Mouse (Mus musculus) stomach, postnatal 0 days (tissue): ENCODE measurements around the gene Fam118a. TPM values are rescaled to one million over a fixed set of nuclear protein-coding genes. Genes with fewer than 3 reads are reported as not detected.
A peak's percentile ranks its signal among the peaks of the same experiment; 100 is the strongest.

Source experiments
- ATAC-seq: fragments of 200-750 bp; cut with Nextera tagmentation; 2 replicates; pipeline ENCODE4 v1.8.0; 2017; ENCODE audit not compliant: low FRiP score, low TSS enrichment
- DNase-seq: peaks from one replicate; pipeline ENCODE4 v3.0.0-alpha.2; 2016; ENCODE audit warnings: low spot score
- H3K27ac ChIP-seq: fragments of 300-500 bp; sonication (generic); replicated peaks from 2 replicates; pipeline ENCODE4 v1.5.1; 2014; ENCODE audit warnings: mild to moderate bottlenecking, control low read depth
- H3K27me3 ChIP-seq: fragments of 300-500 bp; sonication (generic); 2 replicates; pipeline ENCODE4 v1.6.1; 2014; ENCODE audit warnings: low read length; ENCODE audit not compliant: control insufficient read depth, insufficient read depth
- H3K36me3 ChIP-seq: fragments of 300-500 bp; sonication (generic); 2 replicates; pipeline ENCODE4 v1.6.1; 2014; ENCODE audit warnings: low read length, mixed read lengths; ENCODE audit not compliant: control insufficient read depth, insufficient read depth
- H3K4me1 ChIP-seq: fragments of 300-500 bp; sonication (generic); replicated peaks from 2 replicates; pipeline ENCODE4 v1.6.1; 2014; ENCODE audit warnings: antibody characterized with exemption; ENCODE audit not compliant: control insufficient read depth, insufficient read depth
- H3K4me2 ChIP-seq: fragments of 300-500 bp; sonication (generic); replicated peaks from 2 replicates; pipeline ENCODE4 v1.6.1; 2014; ENCODE audit warnings: low read depth, mild to moderate bottlenecking, control low read depth, moderate library complexity
- H3K4me3 ChIP-seq: fragments of 300-500 bp; sonication (generic); 2 replicates; pipeline ENCODE4 v1.5.1; 2014; ENCODE audit warnings: low read depth, low read length, control low read depth
- H3K9ac ChIP-seq: fragments of 300-500 bp; sonication (generic); 2 replicates; pipeline ENCODE4 v1.6.1; 2014; ENCODE audit warnings: mild to moderate bottlenecking, low read length, control low read depth, mixed read lengths
- H3K9me3 ChIP-seq: fragments of 300-500 bp; sonication (generic); 2 replicates; pipeline ENCODE4 v1.6.1; 2016; ENCODE audit warnings: low read length; ENCODE audit not compliant: control insufficient read depth
- CTCF ChIP-seq: IDR thresholded peaks from 2 replicates; pipeline ENCODE4 v1.5.1; 2016; ENCODE audit warnings: antibody characterized with exemption, low read depth, mild to moderate bottlenecking, moderate library complexity
- EP300 ChIP-seq: optimal IDR thresholded peaks from 2 replicates; pipeline ENCODE3; 2016; ENCODE audit warnings: antibody characterized with exemption
- WGBS: fragments of 180-500 bp; shearing (Covaris S2); extraction: QIAGEN DNeasy Blood & Tissue Kit; methylation state at CpG from one replicate; pipeline ENCODE4 v1.1.7; 2014; 5-methylcytosine and 5-hydroxymethylcytosine counted together
- polyA plus RNA-seq: library from polyadenylated mRNA; unstranded; fragments of >200 nt; fragmentation: Nextera tagmentation; extraction: Ambion mirVana; gene quantifications from 2 replicates; pipeline ENCODE4 v1.2.1, GENCODE M21; 2015

Gene Fam118a
- polyA plus RNA-seq, 1 experiment from 2014 or later = 18.3 TPM

- DNase-seq (no peak), ATAC-seq (no peak)
- Histone ChIP-seq H3K9me3 (no peaks in the 10 kb centered on the region), H3K27ac (no peak overlapping the region), H3K9ac (no peak overlapping the region), H3K4me1 (no peaks in the 10 kb centered on the region), H3K4me3 (no peak overlapping the region), H3K36me3 (peaks cover 9% of the 10 kb centered on the region; the same call in 1 of the 2 replicates), H3K27me3 (no peaks in the 10 kb centered on the region), H3K4me2 (no peak overlapping the region)
- 97% methylated on average over 2 of the region's 2 CpGs for WGBS
- no peak for TF ChIP-seq EP300
- no peak for TF ChIP-seq CTCF
These were observed 34.7 kb downstream of the Fam118a start for GRCm38 (mm10) chr15:85063421-85063820.

GRCm38 (mm10) chr15:85070561-85070960 lies 41.8 kb downstream of the Fam118a start:
- no peak for ATAC-seq
- Histone ChIP-seq H3K27ac (no peak overlapping the region), H3K4me3 (no peak overlapping the region), H3K36me3 (no peaks in the 10 kb centered on the region), H3K4me2 (no peak overlapping the region), H3K9ac (no peak overlapping the region), H3K27me3 (no peaks in the 10 kb centered on the region), H3K9me3 (no peaks in the 10 kb centered on the region), H3K4me1 (no peaks in the 10 kb centered on the region)
- TF ChIP-seq CTCF = peak; percentile 93
- TF ChIP-seq EP300 = no peak
- DNase-seq = peak; percentile 41
- WGBS = 23% methylated on average over 2 of the region's 2 CpGs

- Histone ChIP-seq H3K36me3 (no peaks in the 10 kb centered on the region), H3K27ac (no peak overlapping the region)
- WGBS = 93% methylated on average over 2 of the region's 2 CpGs
These were observed 43.9 kb downstream of the Fam118a start for GRCm38 (mm10) chr15:85072651-85073050.

GRCm38 (mm10) chr15:85085641-85086040 lies 56.9 kb downstream of the Fam118a start:
- no peak overlapping the region for H3K4me3 ChIP-seq
- H3K27ac ChIP-seq = no peak overlapping the region
- no peak overlapping the region for H3K9ac ChIP-seq
- ATAC-seq (no peak), DNase-seq (no peak)
- no peaks in the 10 kb centered on the region for H3K4me1 ChIP-seq
- TF ChIP-seq CTCF = no peak
- no peak for TF ChIP-seq EP300
- H3K9me3 ChIP-seq = no peaks in the 10 kb centered on the region
- H3K36me3 ChIP-seq = no peaks in the 10 kb centered on the region
- WGBS = 67% methylated on average over 1 of the region's 1 CpGs
- no peaks in the 10 kb centered on the region for H3K27me3 ChIP-seq
- no peak overlapping the region for H3K4me2 ChIP-seq

More at GRCm38 (mm10) chr15:85072651-85073050, 43.9 kb downstream of the Fam118a start:
- no peak overlapping the region for H3K4me3 ChIP-seq
- ATAC-seq = no peak
- H3K9ac ChIP-seq = no peak overlapping the region
- no peaks in the 10 kb centered on the region for H3K4me1 ChIP-seq
- DNase-seq = no peak
- H3K9me3 ChIP-seq = no peaks in the 10 kb centered on the region
- no peak for TF ChIP-seq CTCF
- H3K27me3 ChIP-seq = no peaks in the 10 kb centered on the region
- H3K4me2 ChIP-seq = no peak overlapping the region

Other genes with a start within 250 kb of the Fam118a start
- gene Phf21b, start 172.9 kb upstream of the Fam118a start, polyA plus RNA-seq = 0.12 and 0.16 TPM in 2 replicates
- 0.13 and 0.15 TPM in 2 replicates for gene Gm29666, start 108.9 kb upstream of the Fam118a start, polyA plus RNA-seq
- 17.6 and 17.7 TPM in 2 replicates for gene Nup50, start 105.5 kb upstream of the Fam118a start, polyA plus RNA-seq
- 6.6 and 14.7 TPM in 2 replicates for gene 5031439G07Rik, start 40.4 kb upstream of the Fam118a start, polyA plus RNA-seq
- 5.7 and 7.0 TPM in 2 replicates for gene Upk3a, start 11.8 kb upstream of the Fam118a start, polyA plus RNA-seq
- 0.07 and 0.08 TPM in 2 replicates for gene Smc1b, start 103.0 kb downstream of the Fam118a start, polyA plus RNA-seq
- gene Ribc2, start 103.1 kb downstream of the Fam118a start, polyA plus RNA-seq = 0.08 TPM in 1 of 2 replicates, not detected in the other
- 109 and 112 TPM in 2 replicates for gene Fbln1, start 177.0 kb downstream of the Fam118a start, polyA plus RNA-seq